Mouse (Mus musculus) heart, postnatal 14 days (tissue): ENCODE data around the gene Doc2b. TPM values are rescaled to one million over a fixed set of nuclear protein-coding genes. Genes with fewer than 3 reads are reported as not detected.
"Not testable (repeated sequence)": the region's sequence is repeated elsewhere in the genome, so short reads cannot be mapped to it uniquely, and the experiment has no call there.

Source experiments
- DNase-seq, 2 experiments: peaks; one replicate each; pipeline ENCODE4 v3.0.0; 2021 to 2022
- intact Hi-C: fragments of 180-260 bp; cut with DNase I; formaldehyde crosslinking; loops from one replicate; pipeline ENCODE4 v1.15.1; 2025
- total RNA-seq, 2 experiments: library from RNA; stranded (reverse); gene quantifications; 2 replicates each; pipeline ENCODE4 v1.2.3; 2021

The Doc2b gene
- total RNA-seq, 2 experiments from 2014 or later: 0.29 TPM

- intact Hi-C loops: loop anchor here (5.0 kb wide), 1 partner anchor 209 kb away; the partner anchor contains the start of gene Slc43a2
- DNase-seq: no peak
Observed at GRCm38 (mm10) chr11:75741615-75742014, 54.2 kb downstream of the Doc2b start.

GRCm38 (mm10) chr11:75740204-75740603, 55.6 kb downstream of the Doc2b start:
- DNase-seq: no peak

GRCm38 (mm10) chr11:75738477-75738821, 57.4 kb downstream of the Doc2b start:
- intact Hi-C loops: no loop called here
- DNase-seq: no peak

More at GRCm38 (mm10) chr11:75740204-75740603, 55.6 kb downstream of the Doc2b start:
- intact Hi-C loops: loop anchor here (5.0 kb wide), 1 partner anchor 208 kb away; the partner anchor contains the start of gene Slc43a2

- intact Hi-C loops: no loop called here
- DNase-seq: no peak
Observed at GRCm38 (mm10) chr11:75737806-75738476, 57.9 kb downstream of the Doc2b start.

- intact Hi-C loops: no loop called here
- no peak for DNase-seq
Observed at GRCm38 (mm10) chr11:75736978-75737377, 58.9 kb downstream of the Doc2b start.

GRCm38 (mm10) chr11:75735462-75736252, 60.2 kb downstream of the Doc2b start:
- intact Hi-C loops: no loop called here
- DNase-seq: no peak

- peak; percentile 78 to 83 for DNase-seq
- intact Hi-C loops: loop anchor here (5.0 kb wide), 1 partner anchor 51 kb away; no protein-coding TSS in a partner anchor
Observed at GRCm38 (mm10) chr11:75733227-75733940, 62.5 kb downstream of the Doc2b start.

- peak; percentile 90 to 91 for DNase-seq
- intact Hi-C loops: loop anchor here (5.0 kb wide), 1 partner anchor 50 kb away; no protein-coding TSS in a partner anchor
Observed at GRCm38 (mm10) chr11:75732434-75733226, 63.2 kb downstream of the Doc2b start, which contains the start of gene Ywhae. Gene Ywhae, plus strand, starts transcription at chr11:75732869.

- DNase-seq, intact Hi-C loops: not testable (repeated sequence)
Observed at GRCm38 (mm10) chr11:75727659-75728058, 68.2 kb downstream of the Doc2b start.

- intact Hi-C loops: no loop called here
- no peak for DNase-seq
Observed at GRCm38 (mm10) chr11:75727168-75727567, 68.7 kb downstream of the Doc2b start.

GRCm38 (mm10) chr11:75722339-75722738, 73.5 kb downstream of the Doc2b start:
- intact Hi-C loops: no loop called here
- DNase-seq: no peak

Other genes starting within 250 kb of the Doc2b start
- gene Pitpna, start 208.0 kb downstream of the Doc2b start, total RNA-seq: 100 to 1,000 TPM; 124 to 130 TPM
- gene Inpp5k, start 165.1 kb downstream of the Doc2b start, total RNA-seq: 10 to 100 TPM; 32.7 to 32.8 TPM
- 100 to 1,000 TPM; 136 to 143 TPM for gene Myo1c, start 145.5 kb downstream of the Doc2b start, total RNA-seq
- 10 to 100 TPM; 91.1 to 94.4 TPM for gene Crk, start 116.8 kb downstream of the Doc2b start, total RNA-seq
- 100 to 1,000 TPM; 534 to 594 TPM for gene Ywhae, start 63.2 kb downstream of the Doc2b start, total RNA-seq
- gene Rph3al, start 142.4 kb upstream of the Doc2b start, total RNA-seq: 10 to 100 TPM; 12.8 to 16.6 TPM
- under 1 TPM in 1 of 2 experiments, not detected in 1; 0.62 TPM for gene 1700016K19Rik, start 203.9 kb upstream of the Doc2b start, total RNA-seq
- 10 to 100 TPM; 61.0 to 62.9 TPM for gene Rflnb, start 231.7 kb upstream of the Doc2b start, total RNA-seq